Mouse (Mus musculus): ENCODE measurements around the gene 1110008P14Rik.

DNA sequence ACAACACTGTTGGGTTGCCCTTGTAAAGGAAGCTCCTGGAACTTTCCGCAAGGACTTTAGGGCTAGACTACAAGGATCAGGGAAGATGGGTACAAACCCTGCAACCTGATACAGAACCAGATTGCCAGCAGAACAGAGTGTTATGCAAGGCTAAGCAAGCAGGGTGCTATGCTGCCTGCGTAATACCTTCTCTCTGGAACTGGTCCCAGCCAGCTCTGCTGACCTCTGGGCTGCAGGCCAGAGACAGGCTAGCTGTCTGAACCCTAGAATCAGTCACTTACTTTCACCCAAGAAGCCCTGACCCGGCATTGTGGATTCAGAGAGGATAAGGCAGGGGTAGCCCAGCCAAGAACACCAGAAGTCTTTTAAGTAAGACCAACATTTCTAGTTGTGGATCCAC is 37.6 kb upstream of the 1110008P14Rik start:
- TF ChIP-seq CTCF (IDR thresholded peaks at IDR 0.05; ENCODE audit: low read depth, low read length) (no peak), POLR2A (IDR thresholded peaks at IDR 0.05; ENCODE audit: insufficient read depth, low read length) (no peak)

Measured in ES-Bruce4 (cell line).